Mouse (Mus musculus): ENCODE data around the gene Gadl1. TPM values are rescaled to one million over a fixed set of nuclear protein-coding genes. Genes with fewer than 3 reads are reported as not detected.

The Gadl1 gene
- total and polyA plus RNA-seq, 3 experiments = 0.06 to 0.08 TPM; not detected in 1

DNA sequence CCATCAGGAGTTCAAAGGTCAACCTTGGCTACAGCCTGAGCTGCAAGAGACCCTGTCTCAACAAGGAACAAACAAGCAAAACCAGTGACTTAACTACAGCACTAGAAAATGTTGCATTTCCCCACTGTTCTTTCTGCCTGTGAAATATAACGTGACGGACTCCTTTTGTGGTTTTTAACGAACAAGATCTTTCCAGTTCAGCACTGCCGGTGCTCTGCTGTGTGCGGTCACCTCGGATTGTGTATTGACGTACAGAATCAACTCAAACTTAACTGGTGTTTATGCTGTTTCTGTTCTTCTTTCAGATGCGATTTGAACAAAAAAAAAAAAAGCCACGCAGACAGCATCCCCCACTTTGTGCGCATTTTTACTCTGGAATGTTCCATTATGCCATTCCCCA lies 13.4 kb downstream of the Gadl1 start:
- H3K9ac ChIP-seq (ENCODE audit: control insufficient read depth, low read depth, low read length, poor library complexity, severe bottlenecking) = no peak overlapping the region
- no peak overlapping the region for H3K4me3 ChIP-seq (ENCODE audit: control insufficient read depth in 1 of 2, insufficient read depth in 1 of 2, low read depth in 2 of 2, low read length in 2 of 2)
- no peaks in the 10 kb centered on the region for H3K79me2 ChIP-seq (ENCODE audit: control insufficient read depth, insufficient read depth, low read length, poor library complexity)
- H3K9me3 ChIP-seq (replicated peaks; ENCODE audit: insufficient read depth, low read length) = no peaks in the 10 kb centered on the region
- no peaks in the 10 kb centered on the region for H3K36me3 ChIP-seq (ENCODE audit: control insufficient read depth in 1 of 2, insufficient read depth in 2 of 2, low read length in 2 of 2)
- no peak for DNase-seq (ENCODE audit: low read depth, low spot score)
- no peak overlapping the region for H3K27ac ChIP-seq (ENCODE audit: control insufficient read depth, low read depth, low read length)
- H3K27me3 ChIP-seq (ENCODE audit: control insufficient read depth in 1 of 2, insufficient read depth in 2 of 2, low read length in 2 of 2) = no peaks in the 10 kb centered on the region
- no peaks in the 10 kb centered on the region for H3K4me1 ChIP-seq (ENCODE audit: control insufficient read depth in 1 of 2, insufficient read depth in 2 of 2, low read length in 2 of 2)
- TF ChIP-seq TCF12 (IDR thresholded peaks at IDR 0.05; ENCODE audit: low read depth, low read length) = no peak
- no peak for TF ChIP-seq USF1 (IDR thresholded peaks at IDR 0.05; ENCODE audit: low read depth, low read length)
- TF ChIP-seq POLR2AphosphoS5 (IDR thresholded peaks at IDR 0.05; ENCODE audit: borderline replicate concordance, low read depth, low read length) = no peak
- no peak for TF ChIP-seq MYC (IDR thresholded peaks at IDR 0.05; ENCODE audit: low read depth, low read length)
- no peak for TF ChIP-seq TBP (IDR thresholded peaks at IDR 0.05; ENCODE audit: low read depth, low read length)
- no peak for TF ChIP-seq POLR2A (IDR thresholded peaks at IDR 0.05; ENCODE audit: control insufficient read depth in 1 of 2, insufficient read depth in 1 of 2, low read depth in 1 of 2, low read length in 2 of 2, poor library complexity in 1 of 2)
- no peak for TF ChIP-seq ZC3H11A (IDR thresholded peaks at IDR 0.05; ENCODE audit: low read depth, low read length)
- no peak for TF ChIP-seq MAZ (IDR thresholded peaks at IDR 0.05; ENCODE audit: low read depth, low read length)
- TF ChIP-seq JUND (IDR thresholded peaks at IDR 0.05; ENCODE audit: low read depth, low read length) = no peak
- no peak for TF ChIP-seq RAD21 (IDR thresholded peaks at IDR 0.05; ENCODE audit: low read depth, low read length)
- no peak for TF ChIP-seq SMC3 (IDR thresholded peaks at IDR 0.05; ENCODE audit: low read depth, low read length)
- no peak for TF ChIP-seq MXI1 (IDR thresholded peaks at IDR 0.05; ENCODE audit: low read depth, low read length)
- TF ChIP-seq NRF1 (IDR thresholded peaks at IDR 0.05; ENCODE audit: insufficient read depth, low read depth, low read length, poor library complexity, severe bottlenecking) = no peak
- TF ChIP-seq ZNF384 (IDR thresholded peaks at IDR 0.05; ENCODE audit: low read depth, low read length) = no peak

DNA sequence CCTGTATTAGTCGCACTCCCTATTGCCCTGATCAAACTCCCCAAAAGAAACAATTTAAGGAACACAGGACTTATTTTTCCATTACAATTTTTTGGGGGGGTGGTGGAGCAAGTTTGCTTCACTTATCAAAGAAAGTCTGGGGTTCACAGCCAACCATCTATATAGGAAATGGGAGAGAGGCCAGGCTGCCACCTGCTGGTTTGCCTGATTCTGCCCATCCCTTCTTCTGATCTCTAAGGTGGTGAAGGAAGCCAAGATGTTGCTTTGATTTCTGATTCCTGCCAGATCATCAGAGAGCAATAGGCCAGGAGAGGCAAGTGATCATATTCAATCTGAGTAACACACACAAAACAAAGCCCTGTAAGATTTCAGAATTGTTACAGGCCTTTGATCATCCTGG lies 14.8 kb downstream of the Gadl1 start:
- H3K79me2 ChIP-seq (ENCODE audit: control insufficient read depth, insufficient read depth, low read length, poor library complexity) = no peaks in the 10 kb centered on the region
- no peaks in the 10 kb centered on the region for H3K27me3 ChIP-seq (ENCODE audit: control insufficient read depth in 1 of 2, insufficient read depth in 2 of 2, low read length in 2 of 2)
- H3K9me3 ChIP-seq (replicated peaks; ENCODE audit: insufficient read depth, low read length) = no peaks in the 10 kb centered on the region
- no peak overlapping the region for H3K9ac ChIP-seq (ENCODE audit: control insufficient read depth, low read depth, low read length, poor library complexity, severe bottlenecking)
- TF ChIP-seq UBTF (IDR thresholded peaks at IDR 0.05; ENCODE audit: borderline replicate concordance, insufficient read depth, low read depth, low read length) = no peak
- TF ChIP-seq CHD2 (IDR thresholded peaks at IDR 0.05; ENCODE audit: low read length) = no peak
- TF ChIP-seq ZMIZ1 (IDR thresholded peaks at IDR 0.05; ENCODE audit: low read depth, low read length) = no peak
- TF ChIP-seq ZC3H11A (IDR thresholded peaks at IDR 0.05; ENCODE audit: low read depth, low read length) = no peak
- TF ChIP-seq POLR2AphosphoS5 (IDR thresholded peaks at IDR 0.05; ENCODE audit: borderline replicate concordance, low read depth, low read length) = no peak
- no peak for TF ChIP-seq RAD21 (IDR thresholded peaks at IDR 0.05; ENCODE audit: low read depth, low read length)
- no peak for TF ChIP-seq KAT2A (conservative IDR thresholded peaks at IDR 0.05; ENCODE audit: low read depth, low read length)
- no peak for TF ChIP-seq CTCF (IDR thresholded peaks at IDR 0.05 in 2 of 3, conservative IDR thresholded peaks at IDR 0.05 in 1 of 3; ENCODE audit: control insufficient read depth in 1 of 3, insufficient read depth in 1 of 3, low read depth in 2 of 3, low read length in 3 of 3, poor library complexity in 1 of 3, severe bottlenecking in 1 of 3)
- TF ChIP-seq MAFK (IDR thresholded peaks at IDR 0.05; ENCODE audit: borderline replicate concordance, low read depth, low read length) = no peak
- no peak for TF ChIP-seq HCFC1 (IDR thresholded peaks at IDR 0.05; ENCODE audit: low read depth, low read length)
- TF ChIP-seq ELF1 (IDR thresholded peaks at IDR 0.05; ENCODE audit: low read depth, low read length) = no peak
- TF ChIP-seq TBP (IDR thresholded peaks at IDR 0.05; ENCODE audit: low read depth, low read length) = no peak
- TF ChIP-seq GATA1 (IDR thresholded peaks at IDR 0.05; ENCODE audit: low read depth, low read length) = no peak
- no peak for TF ChIP-seq RCOR1 (IDR thresholded peaks at IDR 0.05; ENCODE audit: low read depth, low read length)
- no peak for TF ChIP-seq SMC3 (IDR thresholded peaks at IDR 0.05; ENCODE audit: low read depth, low read length)
- no peak for TF ChIP-seq USF2 (IDR thresholded peaks at IDR 0.05; ENCODE audit: borderline replicate concordance in 1 of 2, insufficient read depth in 1 of 2, low read depth in 1 of 2, low read length in 2 of 2)
- no peak for TF ChIP-seq NRF1 (IDR thresholded peaks at IDR 0.05; ENCODE audit: insufficient read depth, low read depth, low read length, poor library complexity, severe bottlenecking)
- H3K27ac ChIP-seq (ENCODE audit: control insufficient read depth, low read depth, low read length) = no peak overlapping the region
- H3K4me3 ChIP-seq (ENCODE audit: control insufficient read depth in 1 of 2, insufficient read depth in 1 of 2, low read depth in 2 of 2, low read length in 2 of 2) = no peak overlapping the region
- no peaks in the 10 kb centered on the region for H3K4me1 ChIP-seq (ENCODE audit: control insufficient read depth in 1 of 2, insufficient read depth in 2 of 2, low read length in 2 of 2)
- DNase-seq (ENCODE audit: low read depth, low spot score) = no peak
- H3K36me3 ChIP-seq (ENCODE audit: control insufficient read depth in 1 of 2, insufficient read depth in 2 of 2, low read length in 2 of 2) = no peaks in the 10 kb centered on the region
